Mouse (Mus musculus) embryonic facial prominence, embryonic 13.5 days (tissue): ENCODE measurements around the gene Itgb2. TPM values are rescaled to one million over a fixed set of nuclear protein-coding genes. Genes with fewer than 3 reads are reported as not detected.
A peak's percentile ranks its signal among the peaks of the same experiment; 100 is the strongest.

ENCODE experiments used
- ATAC-seq: fragments of 200-750 bp; cut with Nextera tagmentation; 2 replicates; pipeline ENCODE4 v1.8.0; 2017; ENCODE audit warnings: low read depth; ENCODE audit not compliant: insufficient number of reproducible peaks, insufficient read depth, low FRiP score, low TSS enrichment
- H3K27ac ChIP-seq: fragments of 300-500 bp; sonication (generic); 2 replicates; pipeline ENCODE4 v1.5.1; 2015; ENCODE audit warnings: moderate library complexity, mild to moderate bottlenecking, inconsistent platforms
- H3K27me3 ChIP-seq: fragments of 300-500 bp; sonication (generic); 2 replicates; pipeline ENCODE4 v1.6.1; 2015; ENCODE audit warnings: mild to moderate bottlenecking, inconsistent platforms
- H3K36me3 ChIP-seq: fragments of 300-500 bp; sonication (generic); 2 replicates; pipeline ENCODE4 v1.6.1; 2015; ENCODE audit warnings: mild to moderate bottlenecking, inconsistent platforms
- H3K4me1 ChIP-seq: fragments of 300-500 bp; sonication (generic); 2 replicates; pipeline ENCODE4 v1.6.1; 2015; ENCODE audit warnings: inconsistent platforms
- H3K4me2 ChIP-seq: fragments of 300-500 bp; sonication (generic); 2 replicates; pipeline ENCODE4 v1.6.1; 2015; ENCODE audit warnings: moderate library complexity, mild to moderate bottlenecking, inconsistent platforms
- H3K4me3 ChIP-seq: fragments of 300-500 bp; sonication (generic); 2 replicates; pipeline ENCODE4 v1.5.1; 2015; ENCODE audit warnings: mild to moderate bottlenecking, inconsistent platforms
- H3K9ac ChIP-seq: fragments of 300-500 bp; sonication (generic); 2 replicates; pipeline ENCODE4 v1.6.1; 2015; ENCODE audit warnings: mild to moderate bottlenecking, inconsistent platforms
- H3K9me3 ChIP-seq: fragments of 300-500 bp; sonication (generic); 2 replicates; pipeline ENCODE4 v1.6.1; 2016; ENCODE audit warnings: inconsistent platforms
- WGBS: fragments of 180-500 bp; shearing (Covaris S2); methylation state at CpG from one replicate; pipeline ENCODE4 v1.1.7; 2015; ENCODE audit warnings: mixed read lengths; 5-methylcytosine and 5-hydroxymethylcytosine counted together
- polyA plus RNA-seq: library from polyadenylated mRNA; unstranded; fragments of >200 nt; fragmentation: Nextera tagmentation; extraction: Ambion mirVana; gene quantifications from 2 replicates; pipeline ENCODE4 v1.2.1, GENCODE M21; 2015

Itgb2 gene
- polyA plus RNA-seq, 1 experiment from 2014 or later: 1.3 TPM

DNA sequence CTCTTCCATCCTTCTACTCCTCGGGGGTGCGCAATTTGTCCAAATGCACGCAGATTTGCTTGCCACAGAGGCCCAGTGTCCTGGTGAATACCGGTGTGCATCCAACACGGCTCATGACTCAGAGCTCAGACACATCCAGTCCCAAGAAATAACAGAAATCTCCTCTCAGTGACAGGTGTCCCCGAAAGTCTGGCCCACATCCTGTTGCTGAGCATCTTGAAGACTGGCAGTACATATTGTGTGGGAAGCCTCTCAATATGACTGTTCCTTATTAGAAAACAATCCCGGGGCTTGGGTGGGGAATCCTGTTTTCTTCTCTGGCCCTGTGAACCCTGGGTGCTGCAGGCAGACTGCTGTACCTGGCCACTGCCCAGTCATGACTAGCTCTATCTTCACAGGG lies 26.6 kb downstream of the Itgb2 start:
- H3K4me1 ChIP-seq: no peaks in the 10 kb centered on the region
- WGBS: 88% methylated on average over 7 of the region's 7 CpGs

DNA sequence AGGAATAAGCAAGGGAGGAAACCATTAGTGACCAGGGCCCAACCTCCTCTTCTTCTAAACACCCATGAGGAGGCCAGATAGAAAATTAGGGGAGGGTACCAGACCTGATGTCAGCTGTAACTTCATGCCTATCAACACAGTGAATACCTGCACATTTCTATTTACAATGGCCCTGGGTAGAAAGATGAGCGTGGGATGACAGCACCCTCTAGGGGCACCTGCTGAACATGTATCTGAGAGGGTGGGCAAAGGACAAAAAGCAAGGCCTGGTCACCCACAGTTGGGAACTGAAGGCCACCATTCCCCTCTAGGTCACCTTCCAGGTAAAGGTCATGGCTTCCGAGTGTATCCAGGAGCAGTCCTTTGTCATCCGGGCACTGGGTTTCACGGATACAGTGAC lies 27.6 kb downstream of the Itgb2 start:
- Histone ChIP-seq H3K9me3 (no peaks in the 10 kb centered on the region), H3K4me3 (no peak overlapping the region), H3K4me1 (no peaks in the 10 kb centered on the region), H3K36me3 (no peaks in the 10 kb centered on the region), H3K4me2 (no peak overlapping the region), H3K27ac (no peak overlapping the region), H3K27me3 (no peaks in the 10 kb centered on the region), H3K9ac (no peak overlapping the region)
- 82% methylated on average over 4 of the region's 4 CpGs for WGBS
- ATAC-seq: no peak

More for the DNA sequence above, 26.6 kb downstream of the Itgb2 start:
- no peaks in the 10 kb centered on the region for H3K36me3 ChIP-seq
- H3K4me3 ChIP-seq: no peak overlapping the region
- no peak overlapping the region for H3K27ac ChIP-seq
- H3K9me3 ChIP-seq: no peaks in the 10 kb centered on the region
- no peak overlapping the region for H3K4me2 ChIP-seq
- no peak overlapping the region for H3K9ac ChIP-seq
- no peak for ATAC-seq
- H3K27me3 ChIP-seq: no peaks in the 10 kb centered on the region

DNA sequence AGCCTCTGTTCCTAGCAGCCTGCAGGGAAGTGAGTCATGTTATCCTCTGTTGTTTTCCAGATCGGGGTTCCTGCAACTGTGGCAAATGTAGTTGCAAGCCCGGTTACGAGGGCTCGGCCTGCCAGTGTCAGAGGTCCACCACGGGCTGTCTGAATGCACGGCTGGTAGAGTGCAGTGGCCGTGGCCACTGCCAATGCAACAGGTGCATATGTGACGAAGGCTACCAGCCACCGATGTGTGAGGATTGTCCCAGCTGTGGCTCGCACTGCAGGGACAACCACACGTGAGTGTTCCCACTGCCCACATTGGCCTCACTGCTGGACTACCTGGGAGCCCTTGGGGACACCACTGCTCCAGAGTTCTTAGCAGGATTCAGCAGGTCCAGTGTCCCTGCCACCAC lies 30.0 kb downstream of the Itgb2 start:
- no peak for ATAC-seq
- no peaks in the 10 kb centered on the region for H3K9me3 ChIP-seq
- WGBS: 88% methylated on average over 11 of the region's 11 CpGs

DNA sequence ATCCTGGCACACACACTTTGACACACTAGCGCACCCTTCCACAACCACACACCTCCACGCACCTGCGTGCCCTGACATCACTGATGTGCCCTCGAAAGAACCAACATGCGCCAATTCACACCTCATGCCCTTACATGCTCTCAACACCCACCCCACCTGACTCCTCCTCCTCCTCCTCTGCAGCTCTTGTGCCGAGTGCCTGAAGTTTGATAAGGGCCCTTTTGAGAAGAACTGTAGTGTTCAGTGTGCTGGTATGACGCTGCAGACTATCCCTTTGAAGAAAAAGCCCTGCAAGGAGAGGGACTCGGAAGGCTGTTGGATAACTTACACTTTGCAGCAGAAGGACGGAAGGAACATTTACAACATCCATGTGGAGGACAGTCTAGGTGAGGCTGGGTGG lies 30.8 kb downstream of the Itgb2 start:
- H3K9me3 ChIP-seq: no peaks in the 10 kb centered on the region
- no peak overlapping the region for H3K4me2 ChIP-seq
- no peak for ATAC-seq
- H3K36me3 ChIP-seq: no peaks in the 10 kb centered on the region
- H3K4me3 ChIP-seq: no peak overlapping the region
- H3K27ac ChIP-seq: no peak overlapping the region
- no peaks in the 10 kb centered on the region for H3K4me1 ChIP-seq
- WGBS: 88% methylated on average over 9 of the region's 9 CpGs
- H3K27me3 ChIP-seq: no peaks in the 10 kb centered on the region
- no peak overlapping the region for H3K9ac ChIP-seq

More for the DNA sequence above, 30.0 kb downstream of the Itgb2 start:
- Histone ChIP-seq H3K4me1 (no peaks in the 10 kb centered on the region), H3K9ac (no peak overlapping the region), H3K36me3 (no peaks in the 10 kb centered on the region), H3K27ac (no peak overlapping the region), H3K27me3 (no peaks in the 10 kb centered on the region), H3K4me3 (no peak overlapping the region), H3K4me2 (no peak overlapping the region)

DNA sequence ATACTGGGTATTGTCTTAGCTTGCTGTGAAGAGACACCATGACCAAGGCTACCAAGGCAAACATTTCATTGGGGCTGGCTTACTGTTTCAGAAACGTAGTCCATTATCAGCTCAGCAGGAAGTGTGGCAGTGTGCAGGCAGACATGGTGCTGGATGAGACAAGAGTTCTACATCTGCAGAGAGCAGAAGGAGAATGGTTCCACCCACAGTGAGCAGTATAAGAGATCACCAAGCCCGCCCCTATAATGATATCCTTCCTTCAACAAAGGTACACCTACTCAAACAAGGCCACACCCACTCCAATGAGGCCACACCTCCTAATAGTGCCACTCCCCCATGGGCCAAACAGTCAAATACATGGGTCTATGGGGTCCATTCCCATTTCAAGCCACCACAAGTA lies 31.5 kb downstream of the Itgb2 start:
- 75% methylated on average over 2 of the region's 2 CpGs for WGBS
- no peak for ATAC-seq
- no peaks in the 10 kb centered on the region for H3K36me3 ChIP-seq

DNA sequence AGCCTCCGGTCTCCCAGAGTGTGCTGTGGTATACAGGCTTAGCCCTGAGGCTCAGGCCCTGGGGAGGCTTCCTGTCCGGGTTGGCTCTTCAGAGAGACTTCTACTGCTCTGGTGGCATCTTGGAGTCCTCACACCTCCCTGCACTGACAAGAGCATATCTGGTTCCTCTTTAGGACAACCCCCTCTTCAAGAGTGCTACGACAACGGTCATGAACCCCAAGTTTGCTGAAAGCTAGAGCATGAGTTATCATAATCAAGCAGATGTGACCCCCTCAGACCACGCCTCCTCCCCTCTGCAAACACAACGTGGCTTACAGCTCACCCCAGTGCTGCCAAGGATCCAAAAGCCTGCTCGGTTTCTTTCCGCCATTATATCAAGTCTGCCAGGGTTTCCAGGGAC lies 35.0 kb downstream of the Itgb2 start:
- Histone ChIP-seq H3K27me3 (no peaks in the 10 kb centered on the region), H3K4me2 (no peak overlapping the region), H3K27ac (no peak overlapping the region), H3K4me3 (no peak overlapping the region), H3K9ac (no peak overlapping the region), H3K4me1 (peaks cover 6% of the 10 kb centered on the region; the same call in 1 of the 2 replicates), H3K36me3 (no peaks in the 10 kb centered on the region), H3K9me3 (no peaks in the 10 kb centered on the region)
- ATAC-seq: no peak
- WGBS: 79% methylated on average over 8 of the region's 8 CpGs

More for the DNA sequence above, 31.5 kb downstream of the Itgb2 start:
- no peaks in the 10 kb centered on the region for H3K9me3 ChIP-seq
- no peaks in the 10 kb centered on the region for H3K27me3 ChIP-seq
- H3K4me1 ChIP-seq: no peaks in the 10 kb centered on the region
- H3K4me3 ChIP-seq: no peak overlapping the region
- H3K9ac ChIP-seq: no peak overlapping the region
- H3K27ac ChIP-seq: no peak overlapping the region
- H3K4me2 ChIP-seq: no peak overlapping the region

DNA sequence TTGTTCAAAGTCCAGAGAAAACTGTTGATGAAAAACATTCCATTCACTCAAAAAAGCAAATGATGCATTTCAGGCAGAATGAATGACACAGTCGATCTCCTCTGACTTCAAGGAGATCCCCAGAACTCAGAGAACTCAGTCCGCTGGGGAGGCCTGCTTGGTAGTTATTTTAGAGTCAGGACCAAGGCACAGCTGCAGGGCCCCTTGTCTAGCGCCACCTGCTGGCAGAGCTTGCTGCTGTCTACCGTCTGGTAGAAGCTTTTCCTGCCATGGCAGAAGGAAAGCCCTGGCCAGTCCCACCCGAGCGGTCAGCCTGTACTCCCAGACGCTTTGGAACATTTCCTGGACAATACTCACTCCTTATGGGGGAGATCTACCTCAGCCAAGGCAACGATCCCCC lies 36.6 kb downstream of the Itgb2 start:
- WGBS: 32% methylated on average over 8 of the region's 8 CpGs
- no peak overlapping the region for H3K4me3 ChIP-seq
- H3K9ac ChIP-seq: no peak overlapping the region
- peaks cover 12% of the 10 kb centered on the region; the same call in 1 of the 2 replicates for H3K4me1 ChIP-seq
- no peaks in the 10 kb centered on the region for H3K36me3 ChIP-seq
- no peak overlapping the region for H3K27ac ChIP-seq
- no peak overlapping the region for H3K4me2 ChIP-seq
- ATAC-seq: no peak
- H3K27me3 ChIP-seq: no peaks in the 10 kb centered on the region
- H3K9me3 ChIP-seq: no peaks in the 10 kb centered on the region

DNA sequence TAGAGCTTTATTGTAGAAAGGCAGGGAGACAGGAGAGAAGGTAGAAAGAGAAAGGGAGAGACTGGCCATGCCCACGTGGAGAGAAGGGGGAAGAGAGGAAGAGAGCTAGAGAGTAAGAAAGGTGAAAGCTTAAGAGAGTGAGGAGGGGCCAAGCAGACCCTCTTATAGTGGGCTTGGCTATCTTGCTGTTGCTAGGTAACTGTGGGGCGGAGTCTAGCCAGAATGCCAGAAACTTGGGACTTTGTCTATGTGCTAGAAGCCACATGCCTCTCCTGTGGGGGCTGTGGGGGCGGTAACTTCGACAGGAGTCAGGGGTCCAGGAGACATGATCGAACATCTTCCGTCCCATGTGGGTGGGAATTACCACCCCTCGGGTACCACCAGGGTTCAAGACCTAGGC lies 39.4 kb downstream of the Itgb2 start:
- 40% methylated on average over 7 of the region's 7 CpGs for WGBS
- Histone ChIP-seq H3K27me3 (no peaks in the 10 kb centered on the region), H3K4me2 (no peak overlapping the region), H3K9ac (no peak overlapping the region), H3K9me3 (no peaks in the 10 kb centered on the region), H3K36me3 (no peaks in the 10 kb centered on the region), H3K4me3 (no peak overlapping the region), H3K27ac (peak overlapping the region; percentile 44), H3K4me1 (peaks cover 18% of the 10 kb centered on the region; the same call in 1 of the 2 replicates)
- ATAC-seq: no peak

DNA sequence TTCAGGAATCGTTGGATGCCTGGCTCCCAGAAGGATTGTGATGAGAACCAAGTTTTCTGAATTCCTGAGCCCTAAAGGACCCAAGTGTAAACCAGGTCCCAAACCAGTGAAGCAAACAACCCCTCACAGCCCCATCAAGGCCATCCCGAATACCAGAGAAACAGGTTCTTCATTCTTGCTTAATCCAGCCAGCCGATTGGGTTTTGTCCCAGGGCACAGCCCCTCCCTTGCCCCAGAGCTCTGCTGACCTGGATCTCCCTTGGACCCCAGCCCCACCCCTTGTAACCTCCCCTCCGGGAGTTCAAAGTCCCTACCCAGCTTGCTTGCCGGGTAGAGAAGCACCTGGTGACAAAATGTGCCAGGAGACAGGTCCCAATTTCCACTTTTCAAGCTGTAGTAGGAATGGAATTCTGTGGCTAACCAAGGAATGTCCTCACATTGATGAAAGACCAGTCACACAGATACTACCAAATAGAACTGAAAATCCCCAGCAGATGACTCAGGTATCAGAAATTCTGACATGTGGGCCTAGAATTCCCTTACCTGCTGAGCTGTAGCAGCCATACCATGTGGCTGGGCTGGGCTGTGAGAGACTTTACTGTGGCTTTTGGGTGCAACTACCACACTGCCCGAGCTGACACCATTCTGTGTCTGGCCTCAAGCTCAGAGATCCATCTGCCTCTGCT lies 40.1 kb downstream of the Itgb2 start:
- no peak for ATAC-seq
- WGBS: 45% methylated on average over 6 of the region's 6 CpGs
- peak overlapping the region; percentile 44 for H3K27ac ChIP-seq

DNA sequence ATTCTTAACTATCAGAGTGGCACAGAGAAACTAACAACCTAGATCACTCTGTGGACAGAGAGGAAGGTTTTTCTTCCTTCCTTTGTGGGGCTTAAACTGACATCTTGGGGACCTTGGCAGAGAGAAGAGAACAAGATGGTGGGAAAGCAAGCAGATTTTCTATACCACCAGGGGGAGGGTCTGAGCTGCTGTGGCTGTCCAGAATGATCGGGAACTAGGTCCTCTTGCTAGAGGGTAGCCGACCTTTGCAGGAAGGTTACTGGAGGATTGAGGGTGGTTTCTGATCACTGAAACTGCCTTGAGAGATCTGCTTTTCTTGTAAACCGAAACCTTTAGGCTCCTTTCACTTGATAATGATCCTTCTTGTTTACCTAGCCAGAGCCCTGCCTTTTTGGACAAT lies 42.2 kb downstream of the Itgb2 start:
- Histone ChIP-seq H3K9me3 (no peaks in the 10 kb centered on the region), H3K27me3 (no peaks in the 10 kb centered on the region), H3K27ac (no peak overlapping the region), H3K4me1 (peaks cover 18% of the 10 kb centered on the region; the same call in 1 of the 2 replicates), H3K4me3 (no peak overlapping the region), H3K9ac (no peak overlapping the region), H3K4me2 (no peak overlapping the region), H3K36me3 (no peaks in the 10 kb centered on the region)
- WGBS: 29% methylated on average over 3 of the region's 3 CpGs
- ATAC-seq: no peak

More for the DNA sequence above, 40.1 kb downstream of the Itgb2 start:
- H3K36me3 ChIP-seq: no peaks in the 10 kb centered on the region
- peaks cover 18% of the 10 kb centered on the region; the same call in 1 of the 2 replicates for H3K4me1 ChIP-seq
- H3K27me3 ChIP-seq: no peaks in the 10 kb centered on the region
- H3K9me3 ChIP-seq: no peaks in the 10 kb centered on the region
- no peak overlapping the region for H3K9ac ChIP-seq
- H3K4me3 ChIP-seq: no peak overlapping the region
- H3K4me2 ChIP-seq: no peak overlapping the region

DNA sequence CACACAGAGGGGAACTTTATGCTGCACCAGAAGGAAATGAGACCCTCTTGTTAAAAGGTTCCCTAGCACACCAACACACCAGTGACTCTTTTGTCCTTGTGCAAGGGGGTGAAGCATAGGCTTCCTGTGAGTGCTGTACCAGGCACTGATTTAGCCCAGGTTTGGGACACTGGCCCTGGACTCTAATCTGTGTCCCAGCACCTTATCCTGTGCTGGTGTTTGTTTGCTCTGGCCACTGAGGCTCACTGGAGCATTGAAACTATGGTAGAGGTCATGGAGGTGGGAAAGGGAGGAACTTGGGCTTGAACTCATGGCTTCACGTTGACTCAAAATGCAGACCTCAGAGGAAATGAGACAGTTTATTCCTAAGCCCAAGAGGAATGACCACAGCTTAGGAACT lies 43.1 kb downstream of the Itgb2 start:
- WGBS: 87% methylated on average over 1 of the region's 1 CpGs
- Histone ChIP-seq H3K4me2 (no peak overlapping the region), H3K9me3 (no peaks in the 10 kb centered on the region), H3K27me3 (no peaks in the 10 kb centered on the region), H3K9ac (no peak overlapping the region), H3K4me3 (no peak overlapping the region), H3K4me1 (peaks cover 18% of the 10 kb centered on the region; the same call in 1 of the 2 replicates), H3K36me3 (no peaks in the 10 kb centered on the region), H3K27ac (no peak overlapping the region)
- ATAC-seq: no peak
